Mouse (Mus musculus): ENCODE measurements at regions not wholly inside any gene's neighbourhood (a gene's known extent, or its start where the extent isn't known, plus 50 kb on each side); places are given as distances from the start of the nearest gene placed in this dataset. TPM values are rescaled to one million over a fixed set of nuclear protein-coding genes. Genes with fewer than 3 reads are reported as not detected.

GRCm38 (mm10) chr13:90643575-90644215, 261.5 kb downstream of the Atp6ap1l start:
- Histone ChIP-seq H3K79me2 (ENCODE audit: control insufficient read depth, insufficient read depth) (no peaks in the 10 kb centered on the region), H3K4me3 (ENCODE audit: insufficient read depth, poor library complexity, severe bottlenecking) (no peak overlapping the region), H3K36me3 (ENCODE audit: control insufficient read depth, insufficient read depth) (no peaks in the 10 kb centered on the region), H3K27me3 (ENCODE audit: control insufficient read depth, insufficient read depth, insufficient read length) (no peaks in the 10 kb centered on the region), H3ac (ENCODE audit: control insufficient read depth, insufficient read length, low read depth) (no peak overlapping the region), H3K79me3 (ENCODE audit: low read depth) (no peaks in the 10 kb centered on the region)
- no peak for TF ChIP-seq MYOD1 (IDR thresholded peaks at IDR 0.05; ENCODE audit: control insufficient read depth, insufficient read length, low read depth)
- TF ChIP-seq MAX (IDR thresholded peaks at IDR 0.05): no peak
- no peak for TF ChIP-seq MYOG (IDR thresholded peaks at IDR 0.05; ENCODE audit: control insufficient read depth, extremely low read depth, insufficient read length)
- TF ChIP-seq CTCF (IDR thresholded peaks at IDR 0.05; ENCODE audit: control insufficient read depth, insufficient read depth, insufficient read length): no peak
- TF ChIP-seq CEBPB (IDR thresholded peaks at IDR 0.05; ENCODE audit: low read depth): no peak
- no peak for TF ChIP-seq USF1 (IDR thresholded peaks at IDR 0.05; ENCODE audit: low read depth)
- TF ChIP-seq FOSL1 (IDR thresholded peaks at IDR 0.05; ENCODE audit: insufficient read depth, low read length, poor library complexity, severe bottlenecking): no peak

GRCm38 (mm10) chr13:90643109-90643508, 262.0 kb downstream of the Atp6ap1l start:
- no peaks in the 10 kb centered on the region for H3K79me3 ChIP-seq (ENCODE audit: low read depth)
- no peak for TF ChIP-seq USF1 (IDR thresholded peaks at IDR 0.05; ENCODE audit: low read depth)
- TF ChIP-seq CEBPB (IDR thresholded peaks at IDR 0.05; ENCODE audit: low read depth): no peak
- no peak for TF ChIP-seq MAX (IDR thresholded peaks at IDR 0.05)
- no peak for TF ChIP-seq MYOG (IDR thresholded peaks at IDR 0.05; ENCODE audit: control insufficient read depth, extremely low read depth, insufficient read length)
- no peak for TF ChIP-seq MYOD1 (IDR thresholded peaks at IDR 0.05; ENCODE audit: control insufficient read depth, insufficient read length, low read depth)
- H3ac ChIP-seq (ENCODE audit: control insufficient read depth, insufficient read length, low read depth): no peak overlapping the region
- H3K36me3 ChIP-seq (ENCODE audit: control insufficient read depth, insufficient read depth): no peaks in the 10 kb centered on the region
- H3K79me2 ChIP-seq (ENCODE audit: control insufficient read depth, insufficient read depth): no peaks in the 10 kb centered on the region
- no peaks in the 10 kb centered on the region for H3K27me3 ChIP-seq (ENCODE audit: control insufficient read depth, insufficient read depth, insufficient read length)
- H3K4me3 ChIP-seq (ENCODE audit: insufficient read depth, poor library complexity, severe bottlenecking): no peak overlapping the region

GRCm38 (mm10) chr13:90642206-90642823, 262.8 kb downstream of the Atp6ap1l start:
- Histone ChIP-seq H3K27me3 (ENCODE audit: control insufficient read depth, insufficient read depth, insufficient read length) (no peaks in the 10 kb centered on the region), H3ac (ENCODE audit: control insufficient read depth, insufficient read length, low read depth) (no peak overlapping the region), H3K36me3 (ENCODE audit: control insufficient read depth, insufficient read depth) (no peaks in the 10 kb centered on the region), H3K79me2 (ENCODE audit: control insufficient read depth, insufficient read depth) (no peaks in the 10 kb centered on the region), H3K4me3 (ENCODE audit: insufficient read depth, poor library complexity, severe bottlenecking) (no peak overlapping the region), H3K79me3 (ENCODE audit: low read depth) (no peaks in the 10 kb centered on the region)
- TF ChIP-seq MYOG (IDR thresholded peaks at IDR 0.05; ENCODE audit: control insufficient read depth, extremely low read depth, insufficient read length): no peak
- no peak for TF ChIP-seq MYOD1 (IDR thresholded peaks at IDR 0.05; ENCODE audit: control insufficient read depth, insufficient read length, low read depth)
- no peak for TF ChIP-seq CTCF (IDR thresholded peaks at IDR 0.05; ENCODE audit: control insufficient read depth, insufficient read depth, insufficient read length)
- no peak for TF ChIP-seq MAX (IDR thresholded peaks at IDR 0.05)
- no peak for TF ChIP-seq USF1 (IDR thresholded peaks at IDR 0.05; ENCODE audit: low read depth)
- TF ChIP-seq CEBPB (IDR thresholded peaks at IDR 0.05; ENCODE audit: low read depth): no peak
- no peak for TF ChIP-seq FOSL1 (IDR thresholded peaks at IDR 0.05; ENCODE audit: insufficient read depth, low read length, poor library complexity, severe bottlenecking)

Small RNA genes lying in the stretch of these regions (microRNA-seq; reads per million reads assigned to microRNA genes)
- not detected for gene Gm44338 (ENCODE audit: borderline microRNAs expressed)
